Mouse (Mus musculus): Measurements from ENCODE around the gene Pex7. TPM values are rescaled to one million over a fixed set of nuclear protein-coding genes. Genes with fewer than 3 reads are reported as not detected.
A peak's percentile ranks its signal among the peaks of the same experiment; 100 is the strongest.

Pex7 gene
- polyA plus RNA-seq, 1 experiment: 26.1 TPM

GRCm38 (mm10) chr10:19904077-19904820 is 3.2 kb downstream of the Pex7 start:
- no peak for DNase-seq
- Histone ChIP-seq H3K36me3 (ENCODE audit: control insufficient read depth, insufficient read depth, low read length) (no peaks in the 10 kb centered on the region), H3K4me3 (ENCODE audit: control insufficient read depth, insufficient read depth, low read length) (no peak overlapping the region), H3K27ac (ENCODE audit: control insufficient read depth, insufficient read depth, low read length) (no peak overlapping the region), H3K27me3 (ENCODE audit: control insufficient read depth, insufficient read depth, low read length) (no peaks in the 10 kb centered on the region), H3K4me1 (replicated peaks; ENCODE audit: control insufficient read depth, insufficient read depth, low read length) (peaks cover 8% of the 10 kb centered on the region)
- TF ChIP-seq CTCF (IDR thresholded peaks at IDR 0.05; ENCODE audit: borderline replicate concordance, control insufficient read depth, extremely low read depth, insufficient read depth, low read length, poor library complexity): no peak
- no peak for TF ChIP-seq POLR2A (IDR thresholded peaks at IDR 0.05; ENCODE audit: control insufficient read depth, extremely low read depth, insufficient read depth, low read length, poor library complexity)
- 83% methylated on average over 13 of the region's 13 CpGs for WGBS

GRCm38 (mm10) chr10:19901992-19902391 is 5.5 kb downstream of the Pex7 start:
- Histone ChIP-seq H3K27ac (ENCODE audit: control insufficient read depth, insufficient read depth, low read length) (no peak overlapping the region), H3K27me3 (ENCODE audit: control insufficient read depth, insufficient read depth, low read length) (no peaks in the 10 kb centered on the region), H3K36me3 (ENCODE audit: control insufficient read depth, insufficient read depth, low read length) (no peaks in the 10 kb centered on the region), H3K4me3 (ENCODE audit: control insufficient read depth, insufficient read depth, low read length) (no peak overlapping the region), H3K4me1 (replicated peaks; ENCODE audit: control insufficient read depth, insufficient read depth, low read length) (peaks cover 8% of the 10 kb centered on the region)
- WGBS: 50% methylated on average over 7 of the region's 7 CpGs
- DNase-seq: no peak
- TF ChIP-seq CTCF (IDR thresholded peaks at IDR 0.05; ENCODE audit: borderline replicate concordance, control insufficient read depth, extremely low read depth, insufficient read depth, low read length, poor library complexity): no peak
- TF ChIP-seq POLR2A (IDR thresholded peaks at IDR 0.05; ENCODE audit: control insufficient read depth, extremely low read depth, insufficient read depth, low read length, poor library complexity): no peak

GRCm38 (mm10) chr10:19900191-19900590 is 7.3 kb downstream of the Pex7 start:
- Histone ChIP-seq H3K27me3 (ENCODE audit: control insufficient read depth, insufficient read depth, low read length) (no peaks in the 10 kb centered on the region), H3K27ac (ENCODE audit: control insufficient read depth, insufficient read depth, low read length) (no peak overlapping the region), H3K4me1 (replicated peaks; ENCODE audit: control insufficient read depth, insufficient read depth, low read length) (peaks cover 8% of the 10 kb centered on the region), H3K4me3 (ENCODE audit: control insufficient read depth, insufficient read depth, low read length) (no peak overlapping the region), H3K36me3 (ENCODE audit: control insufficient read depth, insufficient read depth, low read length) (no peaks in the 10 kb centered on the region)
- DNase-seq: no peak
- 92% methylated on average over 2 of the region's 2 CpGs for WGBS
- TF ChIP-seq CTCF (IDR thresholded peaks at IDR 0.05; ENCODE audit: borderline replicate concordance, control insufficient read depth, extremely low read depth, insufficient read depth, low read length, poor library complexity): no peak
- no peak for TF ChIP-seq POLR2A (IDR thresholded peaks at IDR 0.05; ENCODE audit: control insufficient read depth, extremely low read depth, insufficient read depth, low read length, poor library complexity)

- peaks cover 5% of the 10 kb centered on the region; the same call in 1 of the 2 replicates for H3K36me3 ChIP-seq (ENCODE audit: control insufficient read depth, insufficient read depth, low read length)
- WGBS: 19% methylated on average over 4 of the region's 4 CpGs
These were observed 13.5 kb downstream of the Pex7 start for GRCm38 (mm10) chr10:19893976-19894375.

GRCm38 (mm10) chr10:19893146-19893545 is 14.3 kb downstream of the Pex7 start:
- DNase-seq: no peak
- WGBS: 88% methylated on average over 6 of the region's 6 CpGs
- Histone ChIP-seq H3K27ac (ENCODE audit: control insufficient read depth, insufficient read depth, low read length) (no peak overlapping the region), H3K4me3 (ENCODE audit: control insufficient read depth, insufficient read depth, low read length) (no peak overlapping the region), H3K4me1 (replicated peaks; ENCODE audit: control insufficient read depth, insufficient read depth, low read length) (no peaks in the 10 kb centered on the region), H3K27me3 (ENCODE audit: control insufficient read depth, insufficient read depth, low read length) (no peaks in the 10 kb centered on the region), H3K36me3 (ENCODE audit: control insufficient read depth, insufficient read depth, low read length) (peaks cover 5% of the 10 kb centered on the region; the same call in 1 of the 2 replicates)
- TF ChIP-seq POLR2A (IDR thresholded peaks at IDR 0.05; ENCODE audit: control insufficient read depth, extremely low read depth, insufficient read depth, low read length, poor library complexity): no peak
- TF ChIP-seq CTCF (IDR thresholded peaks at IDR 0.05; ENCODE audit: borderline replicate concordance, control insufficient read depth, extremely low read depth, insufficient read depth, low read length, poor library complexity): no peak

More at GRCm38 (mm10) chr10:19893976-19894375, 13.5 kb downstream of the Pex7 start:
- H3K4me1 ChIP-seq (replicated peaks; ENCODE audit: control insufficient read depth, insufficient read depth, low read length): no peaks in the 10 kb centered on the region
- TF ChIP-seq CTCF (IDR thresholded peaks at IDR 0.05; ENCODE audit: borderline replicate concordance, control insufficient read depth, extremely low read depth, insufficient read depth, low read length, poor library complexity): no peak
- TF ChIP-seq POLR2A (IDR thresholded peaks at IDR 0.05; ENCODE audit: control insufficient read depth, extremely low read depth, insufficient read depth, low read length, poor library complexity): no peak
- no peaks in the 10 kb centered on the region for H3K27me3 ChIP-seq (ENCODE audit: control insufficient read depth, insufficient read depth, low read length)
- no peak overlapping the region for H3K4me3 ChIP-seq (ENCODE audit: control insufficient read depth, insufficient read depth, low read length)
- no peak overlapping the region for H3K27ac ChIP-seq (ENCODE audit: control insufficient read depth, insufficient read depth, low read length)
- DNase-seq: peak; percentile 52

- peaks cover 5% of the 10 kb centered on the region; the same call in 1 of the 2 replicates for H3K36me3 ChIP-seq (ENCODE audit: control insufficient read depth, insufficient read depth, low read length)
- TF ChIP-seq POLR2A (IDR thresholded peaks at IDR 0.05; ENCODE audit: control insufficient read depth, extremely low read depth, insufficient read depth, low read length, poor library complexity) (no peak), CTCF (IDR thresholded peaks at IDR 0.05; ENCODE audit: borderline replicate concordance, control insufficient read depth, extremely low read depth, insufficient read depth, low read length, poor library complexity) (no peak)
- no peaks in the 10 kb centered on the region for H3K4me1 ChIP-seq (replicated peaks; ENCODE audit: control insufficient read depth, insufficient read depth, low read length)
- 42% methylated on average over 3 of the region's 3 CpGs for WGBS
- H3K27me3 ChIP-seq (ENCODE audit: control insufficient read depth, insufficient read depth, low read length): no peaks in the 10 kb centered on the region
- H3K27ac ChIP-seq (ENCODE audit: control insufficient read depth, insufficient read depth, low read length): no peak overlapping the region
- H3K4me3 ChIP-seq (ENCODE audit: control insufficient read depth, insufficient read depth, low read length): no peak overlapping the region
- no peak for DNase-seq
These were observed 15.8 kb downstream of the Pex7 start for GRCm38 (mm10) chr10:19891686-19892085.
